Mouse (Mus musculus) large intestine, adult 2 months (tissue): Measurements from ENCODE around the gene Xiap. TPM values are rescaled to one million over a fixed set of nuclear protein-coding genes. Genes with fewer than 3 reads are reported as not detected.
"Not testable (repeated sequence)": the region's sequence is repeated elsewhere in the genome, so short reads cannot be mapped to it uniquely, and the experiment has no call there.

Experiments used
- DNase-seq: peaks from one replicate; pipeline ENCODE4 v3.0.0-alpha.2; 2012; ENCODE audit warnings: low read depth, low spot score
- WGBS: fragments of 180-500 bp; shearing (Covaris S2); methylation state at CpG from one replicate; pipeline ENCODE4 v1.1.7; 2018; 5-methylcytosine and 5-hydroxymethylcytosine counted together
- polyA plus RNA-seq: library from polyadenylated mRNA; depleted of rRNA; stranded (reverse); fragments of >200 nt; gene quantifications from 2 replicates; pipeline ENCODE4 v1.2.3, GENCODE M21; 2012; rRNA removed

Gene Xiap
- polyA plus RNA-seq, result 10.4 and 15.0 TPM in 2 replicates

- no peak for DNase-seq
- 49% methylated on average over 5 of the region's 5 CpGs for WGBS
Measured at GRCm38 (mm10) chrX:42059282-42060068, at the start of gene Xiap. TSS of gene Xiap (plus strand) at chrX:42059679.

GRCm38 (mm10) chrX:42012677-42013208 is 46.7 kb upstream of the Xiap start:
- 77% methylated on average over 2 of the region's 2 CpGs for WGBS
- no peak for DNase-seq

- WGBS, result 47% methylated on average over 3 of the region's 3 CpGs
- no peak for DNase-seq
Measured at GRCm38 (mm10) chrX:42013776-42014175, 45.7 kb upstream of the Xiap start.

- 93% methylated on average over 3 of the region's 3 CpGs for WGBS
- DNase-seq, result no peak
Measured at GRCm38 (mm10) chrX:42014502-42014901, 45.0 kb upstream of the Xiap start.

GRCm38 (mm10) chrX:42018030-42018429 is 41.4 kb upstream of the Xiap start:
- 58% methylated on average over 1 of the region's 1 CpGs for WGBS
- no peak for DNase-seq

GRCm38 (mm10) chrX:42019441-42019840 is 40.0 kb upstream of the Xiap start:
- 30% methylated on average over 2 of the region's 2 CpGs for WGBS
- no peak for DNase-seq

GRCm38 (mm10) chrX:42025802-42026440 is 33.6 kb upstream of the Xiap start:
- 94% methylated on average over 2 of the region's 3 CpGs for WGBS
- DNase-seq, result not testable (repeated sequence)

GRCm38 (mm10) chrX:42026981-42027380 is 32.5 kb upstream of the Xiap start:
- 87% methylated on average over 2 of the region's 2 CpGs for WGBS
- DNase-seq, result not testable (repeated sequence)

GRCm38 (mm10) chrX:42033111-42033693 is 26.3 kb upstream of the Xiap start:
- 30% methylated on average over 8 of the region's 8 CpGs for WGBS
- no peak for DNase-seq

GRCm38 (mm10) chrX:42033911-42034310 is 25.6 kb upstream of the Xiap start:
- DNase-seq, result no peak

GRCm38 (mm10) chrX:42039481-42039880 is 20.0 kb upstream of the Xiap start:
- DNase-seq, result no peak
- 80% methylated on average over 5 of the region's 6 CpGs for WGBS

More at GRCm38 (mm10) chrX:42033911-42034310, 25.6 kb upstream of the Xiap start:
- 76% methylated on average over 7 of the region's 7 CpGs for WGBS

GRCm38 (mm10) chrX:42044935-42045334 is 14.5 kb upstream of the Xiap start:
- WGBS, result 74% methylated on average over 7 of the region's 7 CpGs
- DNase-seq, result no peak

- WGBS, result 45% methylated on average over 5 of the region's 5 CpGs
- no peak for DNase-seq
Measured at GRCm38 (mm10) chrX:42050652-42051643, 8.5 kb upstream of the Xiap start.

GRCm38 (mm10) chrX:42057012-42057411 is 2.5 kb upstream of the Xiap start:
- WGBS, result 61% methylated on average over 5 of the region's 5 CpGs
- DNase-seq, result no peak

GRCm38 (mm10) chrX:42057873-42058272 is 1.6 kb upstream of the Xiap start:
- 54% methylated on average over 4 of the region's 4 CpGs for WGBS
- no peak for DNase-seq

GRCm38 (mm10) chrX:42063621-42064020 is 4.1 kb downstream of the Xiap start:
- 64% methylated on average over 1 of the region's 1 CpGs for WGBS
- DNase-seq, result no peak

- DNase-seq, result no peak
- 53% methylated on average over 6 of the region's 6 CpGs for WGBS
Measured at GRCm38 (mm10) chrX:42065086-42065485, 5.6 kb downstream of the Xiap start.

- WGBS, result 86% methylated on average over 1 of the region's 1 CpGs
- no peak for DNase-seq
Measured at GRCm38 (mm10) chrX:42066771-42067170, 7.3 kb downstream of the Xiap start.

- DNase-seq, result no peak
- 22% methylated on average over 26 of the region's 27 CpGs for WGBS
Measured at GRCm38 (mm10) chrX:42067791-42068200, 8.3 kb downstream of the Xiap start.
